Mouse (Mus musculus): ENCODE data around the gene Dynlt1b. TPM values are rescaled to one million over a fixed set of nuclear protein-coding genes. Genes with fewer than 3 reads are reported as not detected.
"Not testable (repeated sequence)": the region's sequence is repeated elsewhere in the genome, so short reads cannot be mapped to it uniquely, and the experiment has no call there.

The Dynlt1b gene
- polyA plus RNA-seq, 1 experiment from 2014 or later: 992 TPM

DNA sequence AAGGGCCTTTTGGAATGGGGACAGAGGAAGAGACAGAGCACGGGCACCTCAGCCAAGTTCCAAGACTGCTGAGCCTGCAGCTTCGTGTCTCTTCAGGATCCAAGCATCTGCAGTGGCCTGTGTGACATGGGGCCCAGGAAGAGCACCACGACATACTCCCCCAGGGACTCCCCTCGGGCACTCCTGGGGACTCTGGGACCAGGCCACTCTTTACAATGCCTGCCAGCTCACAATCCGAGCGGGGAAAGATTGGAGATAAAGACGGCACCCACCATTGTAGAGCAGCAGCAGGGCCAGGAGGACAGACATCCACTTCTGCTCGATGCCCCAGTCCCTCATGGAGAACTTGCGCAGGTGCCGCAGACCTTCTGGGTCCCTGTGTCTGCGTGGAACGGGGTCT is 19.3 kb downstream of the Dynlt1b start:
- H3K27me3 ChIP-seq: not testable (repeated sequence)
- 90% methylated on average over 12 of the region's 12 CpGs for WGBS

GRCm38 (mm10) chr17:6451205-6451604 is 21.3 kb downstream of the Dynlt1b start:
- H3K4me2 ChIP-seq; H3K4me1 ChIP-seq; H3K9ac ChIP-seq; ATAC-seq; H3K9me3 ChIP-seq (replicated peaks); H3K27me3 ChIP-seq; H3K27ac ChIP-seq; H3K4me3 ChIP-seq: not testable (repeated sequence)
- peaks cover 22% of the 10 kb centered on the region for H3K36me3 ChIP-seq (ENCODE audit: poor library complexity, severe bottlenecking)
- 85% methylated on average over 2 of the region's 10 CpGs for WGBS

More for the DNA sequence above, 19.3 kb downstream of the Dynlt1b start:
- not testable (repeated sequence) for H3K4me1 ChIP-seq; ATAC-seq; H3K9ac ChIP-seq; H3K4me3 ChIP-seq; H3K4me2 ChIP-seq; H3K9me3 ChIP-seq (replicated peaks); H3K27ac ChIP-seq
- peaks cover 17% of the 10 kb centered on the region for H3K36me3 ChIP-seq (ENCODE audit: poor library complexity, severe bottlenecking)

- H3K27me3 ChIP-seq; H3K9me3 ChIP-seq (replicated peaks); H3K4me1 ChIP-seq; H3K9ac ChIP-seq; H3K4me3 ChIP-seq; ATAC-seq; H3K27ac ChIP-seq; H3K4me2 ChIP-seq: not testable (repeated sequence)
- H3K36me3 ChIP-seq (ENCODE audit: poor library complexity, severe bottlenecking): peaks cover 30% of the 10 kb centered on the region
- 89% methylated on average over 9 of the region's 11 CpGs for WGBS
Measured at GRCm38 (mm10) chr17:6452689-6453088, 22.8 kb downstream of the Dynlt1b start.

DNA sequence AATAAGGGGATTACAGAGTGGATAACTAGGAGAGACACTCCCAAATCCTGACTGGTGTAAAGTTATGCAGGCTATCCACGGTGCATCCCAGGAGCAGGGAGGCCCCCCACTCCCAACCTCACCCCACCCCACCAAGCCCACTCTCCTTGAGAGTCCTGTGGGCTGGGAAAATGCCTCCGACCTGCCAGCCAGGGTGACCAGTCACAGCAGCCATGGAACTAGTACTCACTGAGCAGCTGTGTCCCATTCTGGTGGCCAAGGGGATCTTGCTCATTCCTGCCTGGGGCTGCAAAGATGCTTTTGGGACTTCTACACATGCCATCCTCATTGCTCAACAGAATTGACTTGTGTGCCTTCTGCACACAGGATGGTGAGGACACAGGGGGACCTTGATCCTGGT is 24.8 kb downstream of the Dynlt1b start:
- not testable (repeated sequence) for H3K27me3 ChIP-seq; H3K9ac ChIP-seq; H3K4me3 ChIP-seq; H3K27ac ChIP-seq; H3K4me2 ChIP-seq; H3K4me1 ChIP-seq; H3K9me3 ChIP-seq (replicated peaks); ATAC-seq
- peaks cover 39% of the 10 kb centered on the region for H3K36me3 ChIP-seq (ENCODE audit: poor library complexity, severe bottlenecking)
- 86% methylated on average over 2 of the region's 2 CpGs for WGBS

DNA sequence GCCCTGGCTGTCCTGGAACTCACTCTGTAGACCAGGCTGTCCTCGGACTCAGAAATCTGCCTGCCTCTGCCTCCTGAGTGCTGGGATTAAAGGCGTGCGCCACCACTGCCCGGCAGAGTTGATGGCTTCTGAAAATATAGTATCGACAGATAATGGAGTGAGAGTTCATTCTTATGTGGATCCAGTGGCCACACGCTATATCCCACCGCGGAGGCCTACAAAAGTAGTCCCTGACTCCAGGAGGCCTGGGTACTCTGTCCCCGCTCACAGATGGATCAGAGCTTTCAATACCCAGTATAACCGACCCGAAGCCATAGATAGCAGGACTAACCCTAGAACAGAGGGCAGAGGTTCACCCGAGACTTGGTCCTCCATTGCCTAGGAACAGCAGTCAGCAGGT is 26.0 kb downstream of the Dynlt1b start:
- 96% methylated on average over 12 of the region's 12 CpGs for WGBS
- not testable (repeated sequence) for H3K4me2 ChIP-seq; H3K27ac ChIP-seq; H3K4me1 ChIP-seq; H3K27me3 ChIP-seq; H3K9me3 ChIP-seq (replicated peaks); H3K9ac ChIP-seq; ATAC-seq; H3K4me3 ChIP-seq
- peaks cover 41% of the 10 kb centered on the region for H3K36me3 ChIP-seq (ENCODE audit: poor library complexity, severe bottlenecking)

DNA sequence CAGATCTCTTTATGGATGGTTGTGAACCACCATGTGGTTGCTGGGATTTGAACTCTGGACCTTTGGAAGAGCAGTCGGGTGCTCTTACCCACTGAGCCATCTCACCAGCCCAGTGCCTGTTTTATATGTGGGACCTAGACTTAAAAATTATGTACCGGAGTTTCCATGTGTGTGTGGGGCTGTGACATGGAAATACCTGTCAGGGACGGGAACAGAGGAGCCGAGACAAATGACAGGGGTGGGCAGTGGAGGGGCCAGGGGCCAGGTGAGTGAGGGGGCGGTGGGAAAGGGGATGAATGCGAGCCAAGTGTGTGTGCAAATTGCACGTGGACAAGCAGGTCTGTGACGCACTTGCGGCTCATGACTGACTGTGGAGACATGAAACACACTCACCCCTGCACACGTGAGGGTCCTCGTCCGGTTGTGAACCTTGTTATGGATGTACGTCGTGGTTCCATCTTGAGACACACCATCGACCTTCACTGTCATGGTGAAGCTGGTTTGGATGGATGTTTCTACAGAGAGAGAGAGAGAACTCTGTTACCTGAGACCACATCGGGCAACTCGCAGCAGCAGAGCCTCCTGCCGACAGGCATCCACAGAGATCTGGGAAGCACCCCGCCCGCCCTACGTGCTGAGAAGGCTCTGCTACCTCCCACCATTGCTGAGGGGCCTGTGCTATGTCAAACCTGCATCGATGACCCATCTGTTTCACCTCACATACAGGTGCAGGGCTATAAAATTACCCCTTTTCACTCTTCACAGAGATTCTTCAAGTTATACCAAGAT is 26.9 kb downstream of the Dynlt1b start:
- H3K4me3 ChIP-seq; H3K27ac ChIP-seq; H3K4me2 ChIP-seq; H3K9ac ChIP-seq; H3K9me3 ChIP-seq (replicated peaks); H3K4me1 ChIP-seq; ATAC-seq; H3K27me3 ChIP-seq: not testable (repeated sequence)
- H3K36me3 ChIP-seq (ENCODE audit: poor library complexity, severe bottlenecking): peaks cover 43% of the 10 kb centered on the region
- WGBS: 91% methylated on average over 17 of the region's 22 CpGs

DNA sequence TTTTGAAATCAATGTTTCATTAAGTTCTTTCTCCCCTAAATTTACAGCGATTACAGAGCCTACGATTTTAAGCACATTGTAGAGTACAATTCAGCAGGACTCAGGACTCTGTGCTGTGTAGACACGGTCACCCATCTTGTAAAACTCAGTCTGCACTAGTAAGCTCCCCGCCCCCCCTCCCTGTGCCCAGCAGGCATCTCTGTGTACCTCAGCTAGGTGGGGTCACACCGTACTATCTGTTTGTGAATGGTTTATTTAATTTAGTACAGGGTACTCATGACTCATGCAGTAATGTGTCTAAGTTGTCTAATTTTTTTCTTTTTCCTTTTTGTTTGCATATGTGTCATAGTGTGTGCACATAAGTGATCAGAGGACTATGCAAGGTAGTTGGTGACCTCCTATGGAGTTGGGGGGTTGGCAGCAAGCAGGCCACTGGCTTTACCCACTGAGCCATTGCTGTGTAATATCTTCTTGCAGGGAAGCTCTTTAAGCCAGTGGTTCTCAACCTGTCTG is 31.2 kb downstream of the Dynlt1b start:
- H3K4me3 ChIP-seq; H3K9ac ChIP-seq; H3K4me2 ChIP-seq; H3K9me3 ChIP-seq (replicated peaks); H3K27me3 ChIP-seq; H3K27ac ChIP-seq; H3K4me1 ChIP-seq: not testable (repeated sequence)
- H3K36me3 ChIP-seq (ENCODE audit: poor library complexity, severe bottlenecking): peaks cover 26% of the 10 kb centered on the region
- WGBS: 97% methylated on average over 5 of the region's 5 CpGs
- ATAC-seq: 0 out of 2 replicates have a peak, but pooled peaks have one; percentile 34

DNA sequence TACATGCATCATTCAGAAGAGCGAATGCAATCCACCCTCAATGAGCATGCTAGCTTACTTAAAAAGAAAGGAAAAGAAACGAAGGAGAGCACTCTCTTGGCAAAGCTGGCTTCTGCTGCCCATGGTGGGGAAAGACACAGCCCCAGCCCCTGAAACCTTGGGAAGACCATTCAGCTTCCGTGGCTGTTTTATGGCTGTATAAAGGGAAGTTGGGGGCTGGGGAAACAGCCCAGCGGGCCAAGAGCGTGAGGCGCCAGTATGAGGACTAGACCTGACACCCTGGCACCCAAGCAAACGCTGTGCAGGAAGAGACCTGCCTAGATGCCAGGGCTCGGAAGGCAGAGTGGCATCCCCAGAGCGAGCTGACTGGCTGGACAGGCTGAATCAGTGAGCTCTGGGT is 35.8 kb downstream of the Dynlt1b start:
- H3K4me1 ChIP-seq; H3K9ac ChIP-seq; H3K9me3 ChIP-seq (replicated peaks); ATAC-seq; H3K4me2 ChIP-seq; H3K4me3 ChIP-seq; H3K27me3 ChIP-seq: not testable (repeated sequence)
- H3K27ac ChIP-seq: 0 out of 2 replicates have a peak overlapping the region, but pooled peaks have one; percentile 45
- 76% methylated on average over 9 of the region's 9 CpGs for WGBS
- peaks cover 11% of the 10 kb centered on the region for H3K36me3 ChIP-seq (ENCODE audit: poor library complexity, severe bottlenecking)

GRCm38 (mm10) chr17:6467638-6468461 is 37.9 kb downstream of the Dynlt1b start:
- not testable (repeated sequence) for H3K27ac ChIP-seq; H3K27me3 ChIP-seq; H3K9ac ChIP-seq; H3K4me1 ChIP-seq; H3K4me2 ChIP-seq; H3K4me3 ChIP-seq; H3K36me3 ChIP-seq (ENCODE audit: poor library complexity, severe bottlenecking); H3K9me3 ChIP-seq (replicated peaks)
- WGBS: 69% methylated on average over 18 of the region's 18 CpGs
- ATAC-seq: peak; percentile 8; the same call in 1 of the 2 replicates

- not testable (repeated sequence) for H3K9ac ChIP-seq; H3K36me3 ChIP-seq (ENCODE audit: poor library complexity, severe bottlenecking); H3K4me2 ChIP-seq; H3K9me3 ChIP-seq (replicated peaks); H3K27me3 ChIP-seq; H3K4me3 ChIP-seq; H3K4me1 ChIP-seq; H3K27ac ChIP-seq; ATAC-seq
- WGBS: 84% methylated on average over 2 of the region's 3 CpGs
Measured at GRCm38 (mm10) chr17:6470031-6470430, 40.1 kb downstream of the Dynlt1b start.

GRCm38 (mm10) chr17:6470671-6471070 is 40.8 kb downstream of the Dynlt1b start:
- not testable (repeated sequence) for H3K27me3 ChIP-seq; ATAC-seq; H3K36me3 ChIP-seq (ENCODE audit: poor library complexity, severe bottlenecking); H3K9ac ChIP-seq; H3K9me3 ChIP-seq (replicated peaks); H3K4me2 ChIP-seq; H3K4me3 ChIP-seq; H3K27ac ChIP-seq
- WGBS: 91% methylated on average over 3 of the region's 7 CpGs
- H3K4me1 ChIP-seq: peaks cover 13% of the 10 kb centered on the region

DNA sequence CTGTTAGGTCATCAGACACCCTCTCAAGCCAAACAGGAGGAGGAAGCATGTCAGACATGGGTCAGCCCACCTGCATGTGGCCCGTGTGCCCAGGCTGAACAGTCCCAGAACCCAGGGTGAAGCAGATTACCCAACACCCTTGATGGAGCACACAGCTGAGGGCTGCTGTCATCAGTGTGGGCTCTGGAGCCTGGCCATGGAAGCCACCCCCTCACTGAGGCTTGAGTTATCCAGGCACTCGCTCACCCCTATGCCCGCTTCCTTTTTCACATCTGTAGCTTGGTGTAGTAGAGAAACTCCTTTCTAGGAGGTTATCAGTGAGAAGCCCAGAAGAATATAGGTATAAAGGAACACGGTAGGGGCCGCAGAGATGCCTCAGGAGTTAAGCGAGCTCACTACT is 45.4 kb downstream of the Dynlt1b start:
- not testable (repeated sequence) for H3K9ac ChIP-seq
- 95% methylated on average over 6 of the region's 6 CpGs for WGBS

More for the DNA sequence above, 45.4 kb downstream of the Dynlt1b start:
- H3K4me3 ChIP-seq; ATAC-seq; H3K36me3 ChIP-seq (ENCODE audit: poor library complexity, severe bottlenecking); H3K27me3 ChIP-seq; H3K9me3 ChIP-seq (replicated peaks); H3K27ac ChIP-seq: not testable (repeated sequence)
- peaks cover 18% of the 10 kb centered on the region for H3K4me1 ChIP-seq
- peak overlapping the region; percentile 70 for H3K4me2 ChIP-seq
